Mouse (Mus musculus) thymus, postnatal 10 days (tissue): ENCODE data around the gene Specc1.
A peak's percentile ranks its signal among the peaks of the same experiment; 100 is the strongest.

Source experiments
- DNase-seq, 2 experiments: peaks; one replicate each; pipeline ENCODE4 v3.0.0; 2021; ENCODE audit warnings: low spot score in 2 of 2

Specc1 gene

GRCm38 (mm10) chr11:62049170-62049569 lies 92.6 kb downstream of the Specc1 start:
- DNase-seq, result no peak

- no peak for DNase-seq
Measured at GRCm38 (mm10) chr11:62050356-62051330, 94.1 kb downstream of the Specc1 start.

- DNase-seq, result no peak
Measured at GRCm38 (mm10) chr11:62051487-62051886, 94.9 kb downstream of the Specc1 start.

GRCm38 (mm10) chr11:62053928-62054327 lies 97.4 kb downstream of the Specc1 start:
- DNase-seq, result no peak

- DNase-seq, result no peak
Measured at GRCm38 (mm10) chr11:62064565-62064964, 108.0 kb downstream of the Specc1 start.

- no peak for DNase-seq
Measured at GRCm38 (mm10) chr11:62065655-62066054, 109.1 kb downstream of the Specc1 start.

- DNase-seq, result no peak
Measured at GRCm38 (mm10) chr11:62069554-62069953, 113.0 kb downstream of the Specc1 start.

- DNase-seq, result no peak
Measured at GRCm38 (mm10) chr11:62070206-62070605, 113.6 kb downstream of the Specc1 start.

GRCm38 (mm10) chr11:62072406-62072805 lies 115.8 kb downstream of the Specc1 start:
- no peak for DNase-seq

- no peak for DNase-seq
Measured at GRCm38 (mm10) chr11:62073575-62074140, 117.1 kb downstream of the Specc1 start.

- no peak for DNase-seq
Measured at GRCm38 (mm10) chr11:62074578-62074977, 118.0 kb downstream of the Specc1 start.

- no peak for DNase-seq
Measured at GRCm38 (mm10) chr11:62075071-62075470, 118.5 kb downstream of the Specc1 start.

GRCm38 (mm10) chr11:62075551-62075950 lies 119.0 kb downstream of the Specc1 start:
- no peak for DNase-seq

GRCm38 (mm10) chr11:62076345-62077156 lies 120.0 kb downstream of the Specc1 start:
- DNase-seq, result peak; percentile 80 to 84

- no peak for DNase-seq
Measured at GRCm38 (mm10) chr11:62077157-62077865, 120.7 kb downstream of the Specc1 start.

- DNase-seq, result no peak
Measured at GRCm38 (mm10) chr11:62078371-62078770, 121.8 kb downstream of the Specc1 start.

GRCm38 (mm10) chr11:62079100-62079857 lies 122.7 kb downstream of the Specc1 start:
- DNase-seq, result peak in 1 of 2 experiments; percentile 19

- DNase-seq, result no peak
Measured at GRCm38 (mm10) chr11:62080476-62080875, 123.9 kb downstream of the Specc1 start.

- no peak for DNase-seq
Measured at GRCm38 (mm10) chr11:62086648-62087047, 130.1 kb downstream of the Specc1 start.

GRCm38 (mm10) chr11:62087051-62087450 lies 130.5 kb downstream of the Specc1 start:
- no peak for DNase-seq

GRCm38 (mm10) chr11:62088651-62089050 lies 132.1 kb downstream of the Specc1 start:
- DNase-seq, result no peak
